In the genomic region with DNA sequence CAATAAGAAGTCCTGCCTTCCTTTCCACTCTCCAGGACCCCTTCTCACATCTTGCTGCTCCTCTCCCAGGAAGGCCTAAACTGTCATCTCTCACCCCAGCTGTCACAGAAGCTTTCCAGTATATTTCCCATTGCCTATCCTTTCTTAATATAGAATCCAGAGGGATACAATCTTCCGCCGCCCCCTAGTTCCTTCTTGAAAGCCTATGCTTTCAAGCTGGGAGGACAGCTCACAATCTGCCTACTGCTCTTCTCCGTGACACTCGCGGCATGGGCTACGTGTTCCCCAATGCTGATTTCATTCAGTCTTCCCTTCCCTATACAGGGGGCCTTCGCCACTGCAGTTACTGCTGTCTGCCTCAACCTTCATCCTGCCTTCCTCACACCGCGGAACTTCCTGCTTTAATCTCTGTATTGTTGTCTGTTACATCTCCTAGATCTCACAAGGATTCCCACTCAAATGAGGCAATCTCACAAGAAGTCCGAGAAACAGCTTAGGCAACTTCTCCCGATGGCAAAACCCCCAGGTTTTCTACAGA, we compare ENCODE assay signal across 23 mouse cellular contexts. TPM values are rescaled to one million over a fixed set of nuclear protein-coding genes. Genes with fewer than 3 reads are reported as not detected.
A peak's percentile ranks its signal among the peaks of the same experiment; 100 is the strongest.
DNase-seq lines count a peak whose midpoint lies in the region; ATAC-seq lines count a peak whose summit lies in the region.
"Had no signal": no experiment of that assay in that cellular context is flagged by ENCODE, and none has a peak within 500 bp of the region (broad histone marks: within the 10 kb centered on the region; RNA-seq: fewer than 3 reads in every experiment).

No protein-coding gene starts in this region.

- no peaks in the 10 kb centered on the region for H3K27me3 ChIP-seq in midbrain, embryonic 11.5 days (ENCODE audit: control insufficient read depth, insufficient read depth, low read length)
- H3K27me3 ChIP-seq in midbrain, embryonic 10.5 days (ENCODE audit: low read depth, poor library complexity, severe bottlenecking) = no peaks in the 10 kb centered on the region; the same call in 1 of the 2 replicates
- H3K27me3 ChIP-seq: forebrain, embryonic 15.5 days; heart, embryonic 13.5 days; hindbrain, embryonic 12.5 days had no signal

- no peaks in the 10 kb centered on the region for H3K36me3 ChIP-seq in midbrain, embryonic 11.5 days (ENCODE audit: control insufficient read depth, insufficient read depth, low read length)
- H3K36me3 ChIP-seq in midbrain, embryonic 10.5 days = no peaks in the 10 kb centered on the region
- H3K36me3 ChIP-seq: embryonic facial prominence, embryonic 10.5 days; forebrain, embryonic 10.5 days; forebrain, embryonic 15.5 days; G1E; heart, embryonic 13.5 days; hindbrain, embryonic 12.5 days had no signal

- no peak overlapping the region for H3K4me3 ChIP-seq in midbrain, embryonic 11.5 days (ENCODE audit: low read depth, low read length)
- no peak overlapping the region for H3K4me3 ChIP-seq in midbrain, embryonic 10.5 days
- H3K4me3 ChIP-seq: embryonic facial prominence, embryonic 10.5 days; forebrain, embryonic 10.5 days; forebrain, embryonic 15.5 days; heart, embryonic 13.5 days; hindbrain, embryonic 12.5 days had no signal

- no peaks in the 10 kb centered on the region for H3K9me3 ChIP-seq in midbrain, embryonic 11.5 days (ENCODE audit: control insufficient read depth, low read length)
- no peaks in the 10 kb centered on the region for H3K9me3 ChIP-seq in midbrain, embryonic 10.5 days (replicated peaks)
- H3K9me3 ChIP-seq: embryonic facial prominence, embryonic 10.5 days; forebrain, embryonic 10.5 days; forebrain, embryonic 15.5 days; G1E; heart, embryonic 13.5 days; hindbrain, embryonic 12.5 days had no signal

- no peak overlapping the region for H3K4me2 ChIP-seq in midbrain, embryonic 11.5 days
- H3K4me2 ChIP-seq: forebrain, embryonic 15.5 days; heart, embryonic 13.5 days; hindbrain, embryonic 12.5 days had no signal

- DNase-seq in frontal cortex, postnatal 10 days (ENCODE audit: low spot score in 2 of 2) = no peak
- peak; percentile 62 for DNase-seq in midbrain, embryonic 11.5 days (ENCODE audit: low spot score, missing footprints)
- no peak for DNase-seq in midbrain, embryonic 10.5 days (ENCODE audit: low spot score)
- DNase-seq in adrenal gland, postnatal 25 days = no peak
- DNase-seq: adrenal gland, adult 8-10 months; B cell, adult 2 months; cerebellum, adult 11-12 months; cerebellum, adult 9-11 months; cerebellum, postnatal 36 days; gastrocnemius, postnatal 14 days; heart, postnatal 4 days had no signal

- no peak overlapping the region for H3K27ac ChIP-seq in midbrain, embryonic 11.5 days (ENCODE audit: low read depth, low read length)
- H3K27ac ChIP-seq in midbrain, embryonic 10.5 days (replicated peaks) = no peak overlapping the region
- H3K27ac ChIP-seq: embryonic facial prominence, embryonic 10.5 days; forebrain, embryonic 10.5 days; forebrain, embryonic 15.5 days; heart, embryonic 13.5 days; hindbrain, embryonic 12.5 days had no signal

- H3K9ac ChIP-seq in midbrain, embryonic 11.5 days (ENCODE audit: low read length) = no peak overlapping the region
- H3K9ac ChIP-seq: forebrain, embryonic 15.5 days; heart, embryonic 13.5 days; hindbrain, embryonic 12.5 days had no signal

- ATAC-seq in frontal cortex, adult (ENCODE audit: low TSS enrichment) = peak; percentile 35; the same call in 1 of the 2 replicates
- no peak for ATAC-seq in midbrain, embryonic 11.5 days (ENCODE audit: low FRiP score)
- peak; percentile 54 for ATAC-seq in megakaryocyte, adult 5-6 weeks (ENCODE audit: poor library complexity, severe bottlenecking)
- ATAC-seq in erythroid progenitor cell, adult 5-6 weeks (replicated peaks; ENCODE audit: low FRiP score, poor library complexity, severe bottlenecking) = no peak
- ATAC-seq: CD4-positive, CD25-positive, alpha-beta regulatory T cell, adult 4 months; forebrain, embryonic 15.5 days; hindbrain, embryonic 16.5 days; inflammation-experienced regulatory T-cells, adult 6 months had no signal

- H3K4me1 ChIP-seq in midbrain, embryonic 11.5 days (ENCODE audit: control insufficient read depth, insufficient read depth, low read length) = peaks cover 25% of the 10 kb centered on the region
- peaks cover 65% of the 10 kb centered on the region for H3K4me1 ChIP-seq in midbrain, embryonic 10.5 days

- 87% methylated on average over 11 of the region's 11 CpGs for WGBS in midbrain, embryonic 11.5 days
- 89% methylated on average over 11 of the region's 11 CpGs for WGBS in midbrain, embryonic 10.5 days

RNA-seq across cellular contexts. Expression of a gene that starts 30.6 kb away (rescaled TPM):
- 4.6 and 5.7 TPM in 2 replicates for polyA plus RNA-seq in midbrain, embryonic 11.5 days (2014; fragmentation: Nextera tagmentation; extraction: Ambion mirVana)
- polyA plus RNA-seq in midbrain, embryonic 10.5 days (2016; fragmentation: Nextera tagmentation; extraction: Ambion mirVana) = 6.5 and 7.7 TPM in 2 replicates
- total RNA-seq in megakaryocyte, adult 5-6 weeks (2015) = 14.7 and 15.4 TPM in 2 replicates
- 6.5 and 6.9 TPM in 2 replicates for total RNA-seq in megakaryocyte, adult 5-6 weeks (2017)
- 6.5 and 9.6 TPM in 2 replicates for total RNA-seq in erythroid progenitor cell, adult 5-6 weeks (2015; ENCODE audit: low replicate concordance)
- 1.1 and 1.2 TPM in 2 replicates for total RNA-seq in erythroid progenitor cell, adult 5-6 weeks (2017; ENCODE audit: low replicate concordance)
- 14.7 and 15.1 TPM in 2 replicates for total RNA-seq in adrenal gland, postnatal 25 days (2021)

Comparison
In these comparisons a context has a peak if more than half of its experiments do, and no peak if none do; other contexts are left out.
1. ATAC-seq: peak in frontal cortex, adult (single experiment) and megakaryocyte, adult 5-6 weeks (single experiment); none in midbrain, embryonic 11.5 days (single experiment) and erythroid progenitor cell, adult 5-6 weeks (single experiment).